Mouse (Mus musculus): ENCODE measurements around the gene Anapc4. TPM values are rescaled to one million over a fixed set of nuclear protein-coding genes. Genes with fewer than 3 reads are reported as not detected.

Anapc4 gene
- polyA plus RNA-seq (2017; shearing (Covaris generic)) = 92.8 TPM

GRCm38 (mm10) chr5:52833761-52834274, at the start of gene Anapc4:
TSS of gene Anapc4 (plus strand) at chr5:52834012.

Other genes starting within 250 kb of the Anapc4 start
- gene Sepsecs, start 164.3 kb upstream of the Anapc4 start, polyA plus RNA-seq (2017; shearing (Covaris generic)) = 13.0 TPM
- 1.7 TPM for gene Pi4k2b, start 92.4 kb upstream of the Anapc4 start, polyA plus RNA-seq (2017; shearing (Covaris generic))
- 22.6 TPM for gene Zcchc4, start 58.6 kb upstream of the Anapc4 start, polyA plus RNA-seq (2017; shearing (Covaris generic))
- gene Slc34a2, start 204.1 kb downstream of the Anapc4 start, polyA plus RNA-seq (2017; shearing (Covaris generic)) = not detected

Data from inflammation-experienced regulatory T-cells, adult 16 weeks (primary cell).